15 mouse cellular contexts compared by ENCODE assay signal in the genomic region with DNA sequence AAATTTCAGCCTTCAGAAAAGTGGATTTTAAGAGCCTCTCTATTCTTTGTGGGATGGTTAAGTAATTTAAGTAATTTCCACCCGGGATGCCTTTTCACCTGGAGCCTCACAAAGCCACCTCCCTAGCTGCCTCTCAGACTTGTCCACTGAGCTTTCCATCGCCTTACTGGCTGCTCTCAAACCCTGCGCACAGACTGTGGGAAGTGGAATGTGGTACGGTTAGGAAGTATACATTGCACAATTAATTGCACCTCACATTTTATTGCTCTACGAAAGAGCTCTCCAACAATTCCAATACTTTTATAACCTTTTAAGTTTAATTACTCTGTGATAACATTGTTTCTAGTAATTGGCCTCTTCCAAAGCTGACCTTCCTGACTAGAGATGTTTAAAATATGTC.
"Had no signal": no experiment of that assay in that cellular context is flagged by ENCODE, and none has a peak within 500 bp of the region (broad histone marks: within the 10 kb centered on the region; RNA-seq: fewer than 3 reads in every experiment).

No protein-coding gene starts in this region.

- H3K27me3 ChIP-seq: neural tube, embryonic 15.5 days; stomach, embryonic 15.5 days had no signal

- H3K9me3 ChIP-seq: neural tube, embryonic 15.5 days; stomach, embryonic 15.5 days had no signal

- H3K9ac ChIP-seq: neural tube, embryonic 15.5 days; stomach, embryonic 15.5 days had no signal

- H3K4me1 ChIP-seq: neural tube, embryonic 15.5 days; stomach, embryonic 15.5 days had no signal

- H3K4me3 ChIP-seq: neural tube, embryonic 15.5 days; stomach, embryonic 15.5 days had no signal

- DNase-seq: retina, postnatal 1 day; right cerebral cortex, adult 18-20 months; right cerebral cortex, postnatal 14 days; right cerebral cortex, postnatal 25 days; right cerebral cortex, postnatal 4 days; spleen, adult 18-20 months; thymus, adult 18-20 months; thymus, adult 2 months; thymus, postnatal 14 days; thymus, postnatal 25 days; thymus, postnatal 36 days; thymus, postnatal 4 days had no signal

- H3K36me3 ChIP-seq: neural tube, embryonic 15.5 days; stomach, embryonic 15.5 days had no signal

- H3K4me2 ChIP-seq: neural tube, embryonic 15.5 days; stomach, embryonic 15.5 days had no signal

- H3K27ac ChIP-seq: neural tube, embryonic 15.5 days; stomach, embryonic 15.5 days; stomach, postnatal 0 days had no signal
